Mouse (Mus musculus): ENCODE measurements around the gene Wfikkn2.

Wfikkn2 gene

DNA sequence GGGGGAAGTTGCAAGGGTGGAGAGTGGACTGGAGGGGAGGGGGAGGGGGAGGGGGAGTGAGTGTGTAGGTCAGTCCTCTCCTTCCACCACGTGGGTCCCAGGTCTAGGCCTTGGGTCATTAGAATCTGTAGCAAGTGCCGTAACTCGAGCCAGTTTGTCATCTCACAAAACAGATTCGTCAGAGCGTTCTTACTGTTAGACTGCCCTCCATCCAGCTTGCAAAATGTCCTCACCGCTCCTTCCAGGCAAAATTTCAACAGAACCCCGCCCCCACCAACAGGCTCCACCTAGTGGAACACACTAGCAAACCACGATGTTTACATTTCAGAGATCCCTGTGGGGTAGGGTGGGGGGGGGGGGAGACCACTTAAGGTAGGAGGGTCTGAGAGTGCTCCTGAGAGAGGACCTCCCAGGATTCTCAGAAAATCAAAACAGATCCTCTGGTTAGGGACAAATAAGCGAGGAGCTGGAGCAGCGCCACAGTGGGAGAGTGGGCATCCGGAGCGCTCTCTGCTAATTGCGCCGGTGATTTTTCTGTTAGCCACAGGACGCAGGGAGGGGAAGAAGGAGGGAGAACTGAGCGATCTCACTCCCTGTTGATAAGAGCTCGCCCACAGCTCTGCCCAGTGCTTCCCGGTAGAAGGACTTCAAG, 19.5 kb upstream of the Wfikkn2 start:
- no peak for DNase-seq (ENCODE audit: low read depth, low spot score)

GRCm38 (mm10) chr11:94261585-94262370, 16.0 kb upstream of the Wfikkn2 start:
- no peak for DNase-seq (ENCODE audit: low read depth, low spot score)

DNA sequence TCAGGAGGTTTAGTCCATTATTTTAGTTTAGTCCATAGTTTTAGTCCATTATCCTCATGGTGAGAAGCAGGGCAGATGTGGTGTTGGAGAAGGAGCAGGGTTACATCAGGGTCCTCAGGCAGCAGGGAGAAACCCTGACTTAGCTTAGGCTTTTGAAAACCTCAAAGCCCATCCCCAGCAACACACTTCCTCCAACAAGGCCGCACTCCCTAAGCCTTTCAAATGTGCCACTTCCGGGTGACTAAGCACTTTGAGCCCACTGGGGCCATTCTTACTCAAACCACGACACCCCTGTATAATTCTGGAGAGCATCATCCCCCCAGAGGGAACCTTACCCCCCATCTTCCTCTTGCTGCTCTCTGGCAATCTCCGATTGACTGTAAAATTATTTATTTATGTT, 14.0 kb upstream of the Wfikkn2 start:
- DNase-seq (ENCODE audit: low read depth, low spot score), result no peak

- no peak for DNase-seq (ENCODE audit: low read depth, low spot score)
These were observed 12.2 kb upstream of the Wfikkn2 start for GRCm38 (mm10) chr11:94257987-94258386.

- DNase-seq (ENCODE audit: low read depth, low spot score), result no peak
These were observed 9.9 kb upstream of the Wfikkn2 start for GRCm38 (mm10) chr11:94255733-94256132.

DNA sequence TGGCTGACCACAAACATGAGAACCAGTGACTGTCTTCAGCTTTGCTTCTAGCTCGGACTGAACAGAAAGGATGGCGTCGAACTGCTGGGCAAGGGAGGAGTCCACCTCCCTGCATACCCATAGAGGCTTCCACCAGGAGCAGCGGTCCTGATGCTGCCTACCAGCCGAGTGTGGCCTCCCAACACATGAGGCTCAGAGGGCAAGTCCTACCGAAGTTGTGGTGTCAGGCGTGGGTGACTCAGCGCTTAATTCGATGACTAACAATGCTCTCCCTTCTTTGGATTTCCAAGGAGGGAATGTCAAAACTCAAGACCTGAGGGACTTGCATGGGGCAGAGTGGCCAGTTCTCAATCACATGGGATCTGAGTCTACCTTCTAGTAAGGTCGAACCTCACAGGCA, 7.9 kb upstream of the Wfikkn2 start:
- no peak for DNase-seq (ENCODE audit: low read depth, low spot score)

GRCm38 (mm10) chr11:94253156-94253555, 7.4 kb upstream of the Wfikkn2 start:
- DNase-seq (ENCODE audit: low read depth, low spot score), result no peak

DNA sequence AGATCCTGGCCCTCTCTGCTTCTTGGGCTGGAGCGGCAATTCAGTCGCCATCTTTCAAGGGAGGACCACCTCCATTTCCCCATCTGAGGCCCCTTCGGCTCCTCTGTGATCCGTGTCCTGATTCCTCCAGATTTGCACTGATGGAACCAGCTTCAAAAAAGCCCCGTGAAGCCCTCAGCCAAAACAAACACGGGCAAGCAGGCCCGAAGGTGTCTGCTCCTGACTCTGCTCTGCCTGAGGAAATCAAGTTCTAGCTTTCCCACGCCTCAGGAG, 920 bp upstream of the Wfikkn2 start:
- DNase-seq (ENCODE audit: low read depth, low spot score), result no peak

DNA sequence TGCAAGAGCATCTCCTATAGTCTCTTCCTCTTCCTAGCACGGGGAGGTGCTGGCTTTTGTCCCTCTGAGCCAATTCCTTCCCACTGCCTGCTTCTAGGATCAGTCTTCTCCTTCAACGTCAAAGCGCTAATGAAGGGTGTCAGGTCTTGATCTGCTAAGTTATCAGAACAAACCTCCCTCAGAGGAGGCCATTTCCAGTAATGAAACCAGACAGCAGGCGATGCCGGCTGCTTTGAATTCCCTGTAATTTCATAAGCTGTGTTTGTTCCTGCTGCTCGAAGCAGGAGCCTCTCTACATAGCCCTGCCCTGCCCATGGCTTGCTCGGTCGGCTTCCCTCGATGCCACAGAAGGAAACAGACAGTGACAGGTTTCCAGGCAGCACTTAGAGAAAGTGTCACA, 1.4 kb downstream of the Wfikkn2 start:
- DNase-seq (ENCODE audit: low read depth, low spot score), result no peak

GRCm38 (mm10) chr11:94243422-94244180, 2.2 kb downstream of the Wfikkn2 start:
- no peak for DNase-seq (ENCODE audit: low read depth, low spot score)

- DNase-seq (ENCODE audit: low read depth, low spot score), result no peak
These were observed 2.9 kb downstream of the Wfikkn2 start for GRCm38 (mm10) chr11:94242760-94243421.

GRCm38 (mm10) chr11:94239706-94240105, 6.1 kb downstream of the Wfikkn2 start:
- DNase-seq (ENCODE audit: low read depth, low spot score), result no peak

- DNase-seq (ENCODE audit: low read depth, low spot score), result no peak
These were observed 7.0 kb downstream of the Wfikkn2 start for GRCm38 (mm10) chr11:94238786-94239185.

DNA sequence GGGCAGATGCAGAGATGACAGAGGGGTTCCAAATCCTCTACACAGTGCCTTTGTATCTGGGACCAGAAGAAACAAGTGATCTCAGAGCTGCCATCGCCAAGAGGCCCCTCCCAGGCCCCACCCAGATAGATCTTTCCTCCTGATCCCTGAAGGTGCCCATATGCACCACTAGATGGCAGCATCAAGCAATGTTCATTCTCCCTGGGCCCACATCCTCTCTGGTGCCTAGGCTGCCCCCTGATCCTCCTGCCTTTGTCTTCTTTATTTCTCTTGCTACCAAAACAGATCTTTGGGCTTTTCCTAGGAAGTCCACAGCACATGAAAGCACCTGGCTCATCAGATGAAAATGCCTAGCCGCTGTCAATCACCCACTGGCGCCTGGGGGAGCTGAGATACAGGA, 9.7 kb downstream of the Wfikkn2 start:
- peak; percentile 64 for DNase-seq (ENCODE audit: low read depth, low spot score)

- no peak for DNase-seq (ENCODE audit: low read depth, low spot score)
These were observed 10.9 kb downstream of the Wfikkn2 start for GRCm38 (mm10) chr11:94234857-94235256.

GRCm38 (mm10) chr11:94234380-94234779, 11.4 kb downstream of the Wfikkn2 start:
- no peak for DNase-seq (ENCODE audit: low read depth, low spot score)

GRCm38 (mm10) chr11:94233405-94233804, 12.4 kb downstream of the Wfikkn2 start:
- no peak for DNase-seq (ENCODE audit: low read depth, low spot score)

- no peak for DNase-seq (ENCODE audit: low read depth, low spot score)
These were observed 13.8 kb downstream of the Wfikkn2 start for GRCm38 (mm10) chr11:94231821-94232552.

DNA sequence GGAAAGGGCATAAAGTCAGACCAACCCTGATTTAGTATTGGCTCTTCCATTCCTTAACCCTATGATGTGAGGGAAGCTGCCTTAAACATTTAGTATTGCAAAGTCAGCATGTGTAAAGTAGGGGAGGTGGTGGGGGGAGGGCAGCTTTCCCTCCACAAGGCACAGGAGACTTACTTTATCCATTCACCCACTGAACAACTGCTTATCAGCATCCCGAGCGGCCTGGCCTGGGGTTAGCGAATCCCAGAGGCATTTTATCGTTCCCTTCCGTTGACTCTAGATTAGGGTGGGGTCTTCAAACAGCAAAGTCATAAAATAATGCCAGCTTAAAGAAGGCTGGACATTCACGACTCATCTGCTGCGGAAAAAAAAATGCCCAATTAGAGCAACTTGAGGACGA, 15.6 kb downstream of the Wfikkn2 start:
- no peak for DNase-seq (ENCODE audit: low read depth, low spot score)

DNA sequence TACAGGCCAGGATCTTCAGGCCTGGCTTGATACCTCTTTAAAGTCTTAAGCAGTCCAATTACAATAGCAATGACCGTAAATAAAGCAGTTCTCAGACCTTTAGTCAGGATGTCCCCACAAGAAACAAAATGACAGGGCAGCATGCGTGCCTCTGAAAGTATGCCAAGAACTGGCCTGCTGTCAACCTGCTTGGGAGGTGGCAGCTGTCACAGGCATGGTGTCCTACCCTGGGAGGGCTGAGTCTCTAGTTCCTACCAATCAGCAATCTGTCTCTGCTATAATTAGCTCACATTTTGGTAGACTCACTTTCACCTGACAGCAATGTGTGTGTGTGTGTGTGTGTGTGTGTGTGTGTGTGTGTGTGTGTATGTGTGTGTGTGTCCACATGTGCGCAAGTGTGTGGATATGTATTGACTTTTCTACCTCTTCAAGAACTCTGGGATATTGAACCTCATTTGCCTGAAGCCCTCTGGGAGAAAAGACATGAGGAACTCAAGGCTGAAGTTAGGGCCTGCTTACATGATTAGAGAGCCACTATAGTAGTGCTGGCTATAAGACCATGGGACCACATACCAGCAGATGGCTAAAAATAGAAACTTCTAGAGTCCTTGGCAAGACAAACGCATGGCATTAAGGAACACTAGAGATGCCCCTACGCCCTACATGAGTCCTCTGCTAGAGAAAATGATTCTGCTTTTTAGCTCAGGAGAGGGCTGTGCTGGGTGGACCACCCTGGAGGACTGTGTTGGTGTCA, 16.4 kb downstream of the Wfikkn2 start:
- no peak for DNase-seq (ENCODE audit: low read depth, low spot score)

GRCm38 (mm10) chr11:94228416-94228815, 17.4 kb downstream of the Wfikkn2 start:
- no peak for DNase-seq (ENCODE audit: low read depth, low spot score)
